Mouse (Mus musculus) C2C12 (cell line): Measurements from ENCODE around the gene Msi2.

ENCODE experiments used
- CEBPB ChIP-seq: IDR thresholded peaks from one replicate; pipeline ENCODE4 v1.6.1; 2011; ENCODE audit warnings: low read depth, mild to moderate bottlenecking, control low read depth, moderate library complexity
- CTCF ChIP-seq: IDR thresholded peaks from one replicate; pipeline ENCODE4 v1.5.1; 2011; ENCODE audit not compliant: control insufficient read depth, insufficient read depth, insufficient read length
- MYOG ChIP-seq: IDR thresholded peaks from one replicate; pipeline ENCODE4 v1.6.1; 2011; ENCODE audit not compliant: control insufficient read depth, insufficient read length; ENCODE audit errors: extremely low read depth
- USF1 ChIP-seq: IDR thresholded peaks from one replicate; pipeline ENCODE4 v1.6.1; 2011; ENCODE audit warnings: low read depth, mild to moderate bottlenecking, control low read depth, moderate library complexity

DNA sequence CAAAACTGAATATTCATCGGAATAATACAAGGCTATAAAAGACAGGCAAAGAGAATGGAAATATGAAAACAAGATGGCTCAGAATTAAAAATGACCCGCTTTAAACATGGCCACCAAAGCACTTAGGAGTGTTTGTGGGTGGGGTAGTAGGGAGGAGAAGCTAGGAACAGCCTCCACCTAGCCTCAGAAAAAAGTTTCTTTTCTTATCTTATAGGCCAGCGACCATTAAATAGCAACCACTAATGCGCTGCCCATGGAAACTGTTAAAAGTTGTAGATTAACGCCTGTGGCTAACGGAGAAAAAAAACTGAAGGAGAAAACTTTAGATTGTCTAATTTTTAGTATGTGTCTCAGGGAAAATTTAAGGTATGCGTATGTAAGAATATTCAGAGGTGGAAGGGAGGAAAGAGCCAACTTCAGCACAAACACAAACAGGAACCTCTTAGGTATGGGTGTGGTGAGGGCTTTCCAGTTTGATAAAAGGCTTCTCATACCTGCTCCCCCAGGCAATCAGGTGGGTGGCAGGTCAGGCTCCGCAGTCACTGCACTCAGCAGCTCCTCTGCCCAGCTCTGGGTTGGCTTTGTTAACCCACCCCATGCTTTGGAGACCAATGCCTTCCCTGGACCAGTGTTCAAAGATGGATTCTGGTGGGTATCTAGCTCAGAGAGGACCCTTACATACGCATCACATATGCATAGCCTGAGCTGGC lies 298.5 kb downstream of the Msi2 start:
- TF ChIP-seq USF1, result no peak
- no peak for TF ChIP-seq CTCF
- no peak for TF ChIP-seq MYOG
- TF ChIP-seq CEBPB, result no peak
